Mouse (Mus musculus) embryo, embryonic 10 days (tissue): Measurements from ENCODE around the gene Tmco4.

ENCODE experiments used
- DNase-seq: peaks from one replicate; pipeline ENCODE4 v3.0.0-alpha.2; 2015; ENCODE audit warnings: low spot score

Gene Tmco4

GRCm38 (mm10) chr4:139019413-139019812, 46.7 kb downstream of the Tmco4 start:
- no peak for DNase-seq

GRCm38 (mm10) chr4:139020385-139020784, 47.7 kb downstream of the Tmco4 start:
- no peak for DNase-seq

- DNase-seq = no peak
Measured at GRCm38 (mm10) chr4:139024379-139024778, 51.7 kb downstream of the Tmco4 start.

GRCm38 (mm10) chr4:139030675-139031074, 58.0 kb downstream of the Tmco4 start:
- no peak for DNase-seq

- no peak for DNase-seq
Measured at GRCm38 (mm10) chr4:139032521-139032920, 59.8 kb downstream of the Tmco4 start.

- DNase-seq = no peak
Measured at GRCm38 (mm10) chr4:139033263-139034009, 60.7 kb downstream of the Tmco4 start.

GRCm38 (mm10) chr4:139034010-139034367, 61.3 kb downstream of the Tmco4 start:
- no peak for DNase-seq

- no peak for DNase-seq
Measured at GRCm38 (mm10) chr4:139034540-139034939, 61.9 kb downstream of the Tmco4 start.

- DNase-seq = no peak
Measured at GRCm38 (mm10) chr4:139034942-139035341, 62.3 kb downstream of the Tmco4 start.

- no peak for DNase-seq
Measured at GRCm38 (mm10) chr4:139035799-139036198, 63.1 kb downstream of the Tmco4 start.

GRCm38 (mm10) chr4:139037795-139038607, 65.3 kb downstream of the Tmco4 start:
- no peak for DNase-seq

- DNase-seq = no peak
Measured at GRCm38 (mm10) chr4:139040084-139040839, 67.6 kb downstream of the Tmco4 start.

- no peak for DNase-seq
Measured at GRCm38 (mm10) chr4:139042611-139043010, 69.9 kb downstream of the Tmco4 start.

- DNase-seq = no peak
Measured at GRCm38 (mm10) chr4:139043600-139043999, 70.9 kb downstream of the Tmco4 start.

- no peak for DNase-seq
Measured at GRCm38 (mm10) chr4:139044566-139044965, 71.9 kb downstream of the Tmco4 start.

- no peak for DNase-seq
Measured at GRCm38 (mm10) chr4:139046354-139046753, 73.7 kb downstream of the Tmco4 start.

GRCm38 (mm10) chr4:139048518-139048917, 75.8 kb downstream of the Tmco4 start:
- no peak for DNase-seq

GRCm38 (mm10) chr4:139052796-139053195, 80.1 kb downstream of the Tmco4 start:
- no peak for DNase-seq

GRCm38 (mm10) chr4:139053391-139053790, 80.7 kb downstream of the Tmco4 start:
- no peak for DNase-seq

GRCm38 (mm10) chr4:139054300-139054923, 81.7 kb downstream of the Tmco4 start:
- DNase-seq = no peak

GRCm38 (mm10) chr4:139055336-139055735, 82.6 kb downstream of the Tmco4 start:
- DNase-seq = no peak

GRCm38 (mm10) chr4:139055744-139056143, 83.1 kb downstream of the Tmco4 start:
- DNase-seq = no peak
